Mouse (Mus musculus) heart, postnatal 25 days (tissue): ENCODE measurements around the gene Adam1b. TPM values are rescaled to one million over a fixed set of nuclear protein-coding genes. Genes with fewer than 3 reads are reported as not detected.

Experiments
- DNase-seq: peaks from one replicate; pipeline ENCODE4 v3.0.0; 2022; ENCODE audit warnings: low spot score
- intact Hi-C: fragments of 180-260 bp; cut with DNase I; formaldehyde crosslinking; loops from one replicate; pipeline ENCODE4 v1.15.1; 2025
- total RNA-seq, 2 experiments: library from RNA; stranded (reverse); gene quantifications; 2 replicates each; pipeline ENCODE4 v1.2.3; 2021

Gene Adam1b
- total RNA-seq, 2 experiments from 2014 or later = not detected

DNA sequence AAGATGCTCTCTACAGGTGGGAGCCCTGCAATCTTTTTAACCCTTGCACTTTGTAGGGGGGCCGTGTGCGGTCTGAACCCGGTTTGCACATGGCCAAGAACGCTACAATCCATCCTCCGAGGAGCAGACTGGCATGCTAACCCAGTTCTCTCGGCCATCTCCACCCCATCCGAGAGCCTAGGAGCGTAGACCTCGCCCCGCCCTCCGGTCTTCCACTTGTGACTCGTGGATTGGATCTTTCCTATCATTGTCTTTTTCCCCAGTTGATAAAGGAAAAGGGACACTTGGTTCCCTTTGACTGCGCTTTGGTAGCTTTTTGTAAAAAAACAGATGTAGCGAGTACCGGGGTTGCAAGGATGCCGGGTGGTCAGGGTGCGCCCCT lies 51.6 kb downstream of the Adam1b start, which contains the start of gene Tmem116:
Gene Tmem116 (plus strand): TSS at position 250 of the 382 bp plus-strand sequence.
- no peak for DNase-seq
- intact Hi-C loops = loop anchor here (2.0 kb wide), 1 partner anchor 25 kb away; no protein-coding TSS in a partner anchor

GRCm38 (mm10) chr5:121451203-121451602 lies 52.0 kb downstream of the Adam1b start:
- intact Hi-C loops = loop anchor here (2.0 kb wide), 1 partner anchor 26 kb away; no protein-coding TSS in a partner anchor
- no peak for DNase-seq

DNA sequence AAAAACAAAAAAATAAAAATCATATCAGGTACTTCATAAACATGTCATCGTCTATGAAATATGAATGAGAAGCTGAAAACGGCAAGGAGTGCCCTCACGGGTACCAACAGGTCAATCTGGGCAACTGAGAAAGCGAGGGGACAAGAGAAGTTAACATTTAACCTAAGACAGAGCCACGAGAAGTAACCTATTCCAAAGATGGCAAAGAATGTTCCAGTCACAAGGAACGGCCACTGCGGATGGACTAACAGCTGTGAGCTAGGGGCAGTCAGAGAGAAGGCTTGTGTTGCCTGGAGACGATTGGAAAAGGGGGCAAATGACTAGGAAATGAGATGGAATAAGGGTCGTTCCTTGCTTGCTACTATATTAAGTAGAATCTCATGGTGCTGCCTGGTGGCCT lies 52.8 kb downstream of the Adam1b start:
- DNase-seq = no peak
- intact Hi-C loops = loop anchor here (2.0 kb wide), 1 partner anchor 26 kb away; no protein-coding TSS in a partner anchor

Other genes starting within 250 kb of the Adam1b start
- 10 to 100 TPM; 48.1 to 51.3 TPM for gene Trafd1, start 117.8 kb downstream of the Adam1b start, total RNA-seq
- gene Naa25, start 105.5 kb downstream of the Adam1b start, total RNA-seq = 10 to 100 TPM; 19.9 TPM
- gene Tmem116, start 51.5 kb downstream of the Adam1b start, total RNA-seq = 10 to 100 TPM in 1 of 2 experiments, 1 to 10 TPM in 1; 8.2 to 10.1 TPM
- gene Erp29, start 50.9 kb downstream of the Adam1b start, total RNA-seq = 10 to 100 TPM; 83.2 to 84.7 TPM
- 1 to 10 TPM; 1.8 to 2.4 TPM for gene Adam1a, start 42.0 kb upstream of the Adam1b start, total RNA-seq
- gene Gm42878, start 42.0 kb upstream of the Adam1b start, total RNA-seq = not detected
- 10 to 100 TPM; 70.2 to 77.1 TPM for gene Mapkapk5, start 42.5 kb upstream of the Adam1b start, total RNA-seq
- gene Aldh2, start 90.4 kb upstream of the Adam1b start, total RNA-seq = 100 to 1,000 TPM; 247 TPM
- 10 to 100 TPM; 54.1 to 60.7 TPM for gene Acad12, start 115.5 kb upstream of the Adam1b start, total RNA-seq
- gene Acad10, start 157.1 kb upstream of the Adam1b start, total RNA-seq = 10 to 100 TPM; 18.6 to 21.7 TPM
- 10 to 100 TPM; 26.7 to 27.0 TPM for gene Brap, start 157.1 kb upstream of the Adam1b start, total RNA-seq
- 100 to 1,000 TPM; 148 to 159 TPM for gene Atxn2, start 207.9 kb upstream of the Adam1b start, total RNA-seq